Mouse (Mus musculus) megakaryocyte, embryonic 14.5 days (primary cell): Measurements from ENCODE around the gene Itih5. TPM values are rescaled to one million over a fixed set of nuclear protein-coding genes. Genes with fewer than 3 reads are reported as not detected.

Source experiments
- H3K27me3 ChIP-seq: replicated peaks from 2 replicates; pipeline ENCODE3; 2012; ENCODE audit warnings: inconsistent platforms
- H3K36me3 ChIP-seq: replicated peaks from 2 replicates; pipeline ENCODE3; 2012; ENCODE audit warnings: low read length, inconsistent platforms, mixed read lengths
- H3K4me1 ChIP-seq: 2 replicates; pipeline ENCODE4 v1.6.1; 2012; ENCODE audit warnings: inconsistent platforms
- H3K4me3 ChIP-seq: replicated peaks from 2 replicates; pipeline ENCODE3; 2012; ENCODE audit warnings: moderate library complexity, mild to moderate bottlenecking, inconsistent platforms
- H3K9me3 ChIP-seq: 2 replicates; pipeline ENCODE4 v1.6.1; 2012; ENCODE audit warnings: inconsistent platforms
- FLI1 ChIP-seq: IDR thresholded peaks from 2 replicates; pipeline ENCODE4 v1.6.1; 2012; ENCODE audit warnings: low read length, inconsistent platforms, mixed read lengths
- GATA1 ChIP-seq: IDR thresholded peaks from 3 replicates; pipeline ENCODE4 v1.6.1; 2012; ENCODE audit warnings: mixed read lengths, low read length, inconsistent platforms, borderline replicate concordance
- polyA plus RNA-seq: library from polyadenylated mRNA; stranded (reverse); fragments of >175 nt; gene quantifications from 2 replicates; pipeline ENCODE4 v1.2.3, GENCODE M21; 2012; ENCODE audit warnings: low replicate concordance; ENCODE audit not compliant: insufficient read depth

Gene Itih5
- polyA plus RNA-seq, 1 experiment = 0.18 TPM

- Histone ChIP-seq H3K9me3 (no peaks in the 10 kb centered on the region), H3K27me3 (peaks cover 6% of the 10 kb centered on the region), H3K4me1 (no peaks in the 10 kb centered on the region; the same call in 1 of the 2 replicates), H3K36me3 (no peaks in the 10 kb centered on the region), H3K4me3 (no peak overlapping the region)
- no peak for TF ChIP-seq FLI1
- no peak for TF ChIP-seq GATA1
Observed at GRCm38 (mm10) chr2:10273541-10274050, 120.2 kb downstream of the Itih5 start.

DNA sequence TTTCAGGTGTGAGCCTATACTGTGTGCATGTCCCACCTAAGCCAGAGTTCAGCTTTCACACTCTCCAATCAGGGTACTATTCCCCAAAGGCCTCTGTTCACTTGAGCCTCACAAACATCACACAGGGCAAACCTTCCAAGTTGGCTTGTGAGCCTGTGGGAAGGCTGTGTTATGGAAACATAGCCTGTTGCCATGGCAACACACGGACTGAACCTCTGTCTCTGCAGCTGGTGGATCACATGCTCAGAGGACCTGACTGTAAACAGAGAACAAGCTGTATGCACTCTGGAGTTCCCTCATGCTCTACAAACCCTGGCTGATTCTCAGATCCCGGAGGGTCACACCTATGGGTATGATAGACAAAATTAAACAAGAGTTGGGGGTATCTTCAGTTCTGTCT, 122.8 kb downstream of the Itih5 start:
- Histone ChIP-seq H3K27me3 (peaks cover 11% of the 10 kb centered on the region), H3K9me3 (no peaks in the 10 kb centered on the region), H3K36me3 (no peaks in the 10 kb centered on the region), H3K4me1 (no peaks in the 10 kb centered on the region; the same call in 1 of the 2 replicates), H3K4me3 (no peak overlapping the region)
- TF ChIP-seq FLI1 (no peak), GATA1 (no peak)

DNA sequence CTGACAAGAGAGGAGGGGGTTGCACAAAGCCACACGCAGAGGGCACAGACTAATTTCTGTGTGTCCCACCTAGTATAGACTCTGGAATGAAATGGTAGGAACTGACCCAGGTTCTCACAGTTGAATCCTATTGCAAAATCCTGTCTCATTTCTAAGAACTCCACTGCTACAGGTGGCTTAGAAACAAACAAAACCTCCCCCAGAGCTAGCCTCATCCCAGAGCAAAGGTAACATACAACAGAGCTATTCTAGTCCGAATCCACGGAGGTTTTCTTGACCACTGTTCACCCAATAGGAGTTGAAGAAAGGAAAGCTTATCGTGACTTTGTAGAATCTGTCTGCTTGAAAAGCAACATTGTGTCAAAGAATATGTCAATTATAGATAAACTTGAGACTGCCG, 130.3 kb downstream of the Itih5 start:
- no peaks in the 10 kb centered on the region for H3K9me3 ChIP-seq
- H3K4me3 ChIP-seq = no peak overlapping the region
- H3K4me1 ChIP-seq = peaks cover 6% of the 10 kb centered on the region
- no peak for TF ChIP-seq GATA1
- H3K27me3 ChIP-seq = peaks cover 25% of the 10 kb centered on the region
- H3K36me3 ChIP-seq = no peaks in the 10 kb centered on the region

DNA sequence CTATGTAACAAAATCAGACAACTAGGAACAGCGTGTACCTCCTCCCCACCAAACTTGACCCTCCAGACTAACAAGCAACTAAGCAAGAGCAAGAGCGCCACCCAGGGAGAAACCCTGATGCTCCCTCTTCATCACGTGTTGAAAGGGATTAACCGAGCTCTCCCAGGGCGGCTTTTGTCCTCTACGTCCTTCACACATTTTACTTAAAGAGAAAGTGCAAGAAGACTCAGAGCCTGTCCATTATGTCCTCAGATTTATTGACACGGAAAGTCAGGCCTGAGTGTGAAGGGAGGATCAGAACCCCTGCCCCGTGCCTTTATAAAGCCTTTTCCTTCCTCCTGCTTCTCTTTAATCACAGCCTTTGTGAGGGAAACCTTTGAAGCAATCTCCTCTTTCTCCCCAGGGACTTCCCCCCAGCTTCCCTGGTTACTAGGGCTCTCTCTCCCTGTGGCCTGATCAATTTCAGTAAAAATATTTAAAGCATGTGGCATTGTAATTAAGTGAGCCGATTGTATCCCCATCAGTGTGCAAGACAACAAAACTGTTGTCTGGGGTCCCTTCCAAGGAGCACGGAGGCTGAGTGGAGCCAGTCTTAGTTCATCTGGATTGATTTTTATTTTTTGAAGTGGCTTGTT, 131.4 kb downstream of the Itih5 start:
- TF ChIP-seq GATA1 = no peak
- no peak for TF ChIP-seq FLI1
- H3K4me3 ChIP-seq = no peak overlapping the region
- no peaks in the 10 kb centered on the region for H3K9me3 ChIP-seq
- H3K4me1 ChIP-seq = peaks cover 6% of the 10 kb centered on the region
- H3K36me3 ChIP-seq = no peaks in the 10 kb centered on the region
- H3K27me3 ChIP-seq = peaks cover 24% of the 10 kb centered on the region

- TF ChIP-seq FLI1 (no peak), GATA1 (no peak)
- peaks cover 6% of the 10 kb centered on the region for H3K4me1 ChIP-seq
- H3K4me3 ChIP-seq = no peak overlapping the region
- H3K27me3 ChIP-seq = peaks cover 26% of the 10 kb centered on the region
- no peaks in the 10 kb centered on the region for H3K36me3 ChIP-seq
- no peaks in the 10 kb centered on the region for H3K9me3 ChIP-seq
Observed at GRCm38 (mm10) chr2:10285975-10286374, 132.6 kb downstream of the Itih5 start.

DNA sequence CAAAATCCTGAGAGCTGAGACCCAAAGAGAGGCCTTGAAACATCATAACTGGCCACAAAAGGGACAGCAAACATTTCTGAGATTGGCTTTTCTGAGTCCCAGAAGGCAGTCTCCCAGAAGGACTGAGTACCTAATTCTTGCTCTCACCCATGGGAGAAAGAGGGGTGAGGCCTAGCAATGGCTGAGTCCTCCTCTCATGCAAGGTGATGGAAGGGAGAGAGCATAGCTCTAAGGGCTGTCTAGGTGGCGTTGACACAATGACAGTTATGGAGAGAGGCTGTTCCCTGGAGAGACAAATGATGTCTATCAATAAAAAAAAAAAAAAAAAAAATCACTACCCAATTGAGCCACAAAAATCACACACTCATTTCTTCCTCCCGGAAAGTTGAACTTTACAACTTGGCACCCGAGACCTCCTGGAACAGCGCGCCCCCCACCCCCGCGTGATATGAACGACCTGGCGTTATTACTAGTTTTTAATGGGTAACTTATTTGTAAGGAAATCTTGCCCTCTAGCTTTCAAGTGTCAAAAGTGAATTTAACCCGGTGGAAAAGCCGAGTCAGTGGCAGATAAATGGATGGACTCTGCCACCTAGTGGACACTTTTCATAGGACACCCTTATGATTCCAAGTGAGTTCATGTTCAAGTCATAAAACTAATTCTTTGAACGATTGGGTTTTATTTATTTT, 134.9 kb downstream of the Itih5 start:
- H3K4me3 ChIP-seq = no peak overlapping the region
- TF ChIP-seq GATA1 (no peak), FLI1 (no peak)
- H3K36me3 ChIP-seq = no peaks in the 10 kb centered on the region
- peaks cover 5% of the 10 kb centered on the region for H3K4me1 ChIP-seq
- H3K9me3 ChIP-seq = no peaks in the 10 kb centered on the region
- H3K27me3 ChIP-seq = peaks cover 22% of the 10 kb centered on the region

- Histone ChIP-seq H3K27me3 (peaks cover 17% of the 10 kb centered on the region), H3K9me3 (no peaks in the 10 kb centered on the region), H3K36me3 (no peaks in the 10 kb centered on the region), H3K4me1 (no peaks in the 10 kb centered on the region), H3K4me3 (no peak overlapping the region)
- TF ChIP-seq GATA1 = no peak
- TF ChIP-seq FLI1 = no peak
Observed at GRCm38 (mm10) chr2:10288881-10289280, 135.5 kb downstream of the Itih5 start.

DNA sequence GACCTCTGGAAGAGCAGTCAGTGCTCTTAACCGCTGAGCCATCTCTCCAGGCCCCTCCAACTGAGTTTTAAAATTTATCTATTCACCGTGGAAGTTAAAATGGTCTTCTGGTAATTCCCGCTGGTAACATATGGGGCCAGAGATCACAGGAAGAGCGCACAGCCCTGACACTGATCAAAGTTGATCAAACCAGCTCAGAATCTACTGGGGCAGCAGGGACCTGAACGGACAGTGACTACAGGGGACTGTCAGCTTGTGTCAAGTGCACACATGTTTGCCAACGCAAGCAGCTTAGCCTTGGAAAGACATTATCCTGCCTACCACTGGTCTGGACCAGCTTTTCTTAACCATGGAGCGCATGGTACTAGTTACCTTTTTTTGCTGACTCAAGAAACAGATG, 136.7 kb downstream of the Itih5 start:
- TF ChIP-seq GATA1 = no peak
- TF ChIP-seq FLI1 = no peak
- Histone ChIP-seq H3K9me3 (no peaks in the 10 kb centered on the region), H3K36me3 (no peaks in the 10 kb centered on the region), H3K27me3 (peaks cover 19% of the 10 kb centered on the region), H3K4me3 (no peak overlapping the region), H3K4me1 (no peaks in the 10 kb centered on the region)

- Histone ChIP-seq H3K4me1 (no peaks in the 10 kb centered on the region), H3K4me3 (no peak overlapping the region), H3K9me3 (no peaks in the 10 kb centered on the region), H3K27me3 (peaks cover 16% of the 10 kb centered on the region), H3K36me3 (no peaks in the 10 kb centered on the region)
- TF ChIP-seq GATA1 (no peak), FLI1 (no peak)
Observed at GRCm38 (mm10) chr2:10293556-10294206, 140.3 kb downstream of the Itih5 start.

- Histone ChIP-seq H3K4me3 (no peak overlapping the region), H3K9me3 (no peaks in the 10 kb centered on the region), H3K27me3 (peaks cover 15% of the 10 kb centered on the region), H3K4me1 (0 out of 2 replicates have a peak, but pooled peaks cover 3% of the 10 kb centered on the region), H3K36me3 (no peaks in the 10 kb centered on the region)
- TF ChIP-seq GATA1 = no peak
- TF ChIP-seq FLI1 = no peak
Observed at GRCm38 (mm10) chr2:10295908-10296307, 142.5 kb downstream of the Itih5 start.
